Mouse (Mus musculus): ENCODE measurements around the gene Rho. TPM values are rescaled to one million over a fixed set of nuclear protein-coding genes. Genes with fewer than 3 reads are reported as not detected.
A peak's percentile ranks its signal among the peaks of the same experiment; 100 is the strongest.

Rho gene
- polyA plus RNA-seq, 1 experiment from 2014 or later: not detected

- ATAC-seq (ENCODE audit: low read depth) (peak; percentile 29; the same call in 1 of the 2 replicates), DNase-seq (no peak)
- Histone ChIP-seq H3K4me3 (replicated peaks) (no peak overlapping the region), H3K27me3 (no peaks in the 10 kb centered on the region), H3K4me1 (replicated peaks) (peaks cover 23% of the 10 kb centered on the region), H3K36me3 (no peaks in the 10 kb centered on the region), H3K4me2 (no peak overlapping the region), H3K9me3 (replicated peaks) (no peaks in the 10 kb centered on the region), H3K9ac (no peak overlapping the region), H3K27ac (no peak overlapping the region)
- 42% methylated on average over 1 of the region's 1 CpGs for WGBS (ENCODE audit: insufficient replicate concordance)
Observed at GRCm38 (mm10) chr6:115938798-115939197, 7.2 kb downstream of the Rho start.

DNA sequence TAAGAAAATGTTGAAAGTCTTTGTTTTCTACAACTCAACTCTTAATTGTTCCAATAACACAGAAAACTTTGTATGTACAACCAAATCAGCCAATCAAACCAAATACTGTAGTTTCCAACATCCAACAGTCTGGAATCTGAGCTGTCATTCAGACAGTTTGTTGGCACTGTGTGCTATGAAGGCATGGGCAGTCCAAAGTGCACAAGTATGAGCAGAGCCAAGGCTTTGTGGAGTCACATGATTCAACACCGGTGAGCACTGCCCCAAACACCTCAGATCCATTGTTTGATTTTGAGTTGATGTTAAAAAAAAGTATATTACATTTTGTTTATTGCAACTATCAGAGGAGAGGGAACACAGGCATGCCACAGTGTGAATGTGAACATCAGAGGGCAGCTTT lies 9.1 kb downstream of the Rho start:
- no peak for DNase-seq
- no peaks in the 10 kb centered on the region for H3K36me3 ChIP-seq
- H3K4me3 ChIP-seq (replicated peaks): no peak overlapping the region
- no peaks in the 10 kb centered on the region for H3K9me3 ChIP-seq (replicated peaks)
- H3K4me1 ChIP-seq (replicated peaks): peaks cover 26% of the 10 kb centered on the region
- no peak overlapping the region for H3K27ac ChIP-seq
- WGBS (ENCODE audit: insufficient replicate concordance): 67% methylated on average over 1 of the region's 1 CpGs
- ATAC-seq (ENCODE audit: low read depth): no peak
- no peaks in the 10 kb centered on the region for H3K27me3 ChIP-seq
- H3K4me2 ChIP-seq: no peak overlapping the region
- H3K9ac ChIP-seq: no peak overlapping the region

GRCm38 (mm10) chr6:115941128-115941527 lies 9.6 kb downstream of the Rho start:
- H3K27ac ChIP-seq: no peak overlapping the region
- no peaks in the 10 kb centered on the region for H3K27me3 ChIP-seq
- DNase-seq (peak; percentile 32), ATAC-seq (ENCODE audit: low read depth) (no peak)
- H3K4me2 ChIP-seq: no peak overlapping the region
- WGBS (ENCODE audit: insufficient replicate concordance): 9% methylated on average over 9 of the region's 12 CpGs
- H3K9me3 ChIP-seq (replicated peaks): no peaks in the 10 kb centered on the region
- H3K9ac ChIP-seq: no peak overlapping the region
- H3K4me3 ChIP-seq (replicated peaks): no peak overlapping the region
- H3K36me3 ChIP-seq: no peaks in the 10 kb centered on the region
- H3K4me1 ChIP-seq (replicated peaks): peaks cover 32% of the 10 kb centered on the region

DNA sequence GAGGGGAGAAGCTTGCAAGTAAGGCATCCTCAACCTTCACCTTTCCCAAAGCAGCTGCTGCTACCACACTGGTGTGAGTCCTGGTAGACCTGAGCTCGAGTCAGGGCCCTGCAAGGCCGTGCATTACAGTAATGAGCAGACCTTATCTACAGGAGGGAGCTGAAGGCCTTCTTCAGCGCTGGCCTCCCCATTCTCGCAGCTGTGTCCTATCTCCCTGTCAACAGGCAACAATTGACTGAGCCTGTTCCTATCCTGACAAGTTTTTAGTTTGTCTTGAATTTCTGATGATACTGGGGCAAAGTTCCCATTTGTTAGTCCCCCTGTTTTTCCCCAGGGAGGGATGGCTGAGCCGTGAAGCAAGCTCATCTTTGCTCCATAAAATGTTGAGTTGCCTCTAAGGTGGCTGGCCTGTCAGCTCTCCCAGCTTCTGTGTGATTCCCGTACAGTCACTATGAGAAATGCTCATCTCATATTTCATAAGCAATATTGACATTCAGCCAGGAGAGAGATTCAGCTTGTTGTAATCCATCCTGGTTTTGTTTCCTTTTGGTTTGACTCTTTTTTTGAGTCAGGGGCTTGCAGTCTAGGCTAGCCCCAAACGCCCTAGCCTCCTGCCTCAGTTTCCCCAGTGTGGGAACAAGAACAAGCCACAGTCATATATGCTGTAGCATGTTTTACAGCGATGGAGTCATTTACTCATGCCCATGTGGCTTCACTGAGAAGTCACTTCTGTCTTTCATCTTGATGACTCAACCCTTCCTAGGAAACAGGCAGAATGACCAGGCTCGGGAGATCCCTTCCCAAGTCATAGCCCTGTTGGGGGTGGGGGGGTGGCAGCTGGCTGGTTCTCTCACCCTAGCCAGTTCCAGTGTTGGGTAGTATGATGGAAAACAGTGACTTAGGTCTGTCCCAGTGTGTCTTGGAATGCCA lies 12.2 kb downstream of the Rho start:
- Histone ChIP-seq H3K27me3 (no peaks in the 10 kb centered on the region), H3K9me3 (replicated peaks) (no peaks in the 10 kb centered on the region), H3K27ac (no peak overlapping the region), H3K4me3 (replicated peaks) (no peak overlapping the region), H3K9ac (no peak overlapping the region), H3K36me3 (no peaks in the 10 kb centered on the region), H3K4me1 (replicated peaks) (peaks cover 39% of the 10 kb centered on the region), H3K4me2 (no peak overlapping the region)
- ATAC-seq (ENCODE audit: low read depth) (no peak), DNase-seq (peak; percentile 23)
- whole genome bisulfite sequencing (ENCODE audit: insufficient replicate concordance): 34% methylated on average over 9 of the region's 9 CpGs

GRCm38 (mm10) chr6:115944638-115945037 lies 13.1 kb downstream of the Rho start, which contains the start of gene H1foo:
TSS of gene H1foo (plus strand) at chr6:115944938.
- DNase-seq (no peak), ATAC-seq (ENCODE audit: low read depth) (no peak)
- Histone ChIP-seq H3K36me3 (no peaks in the 10 kb centered on the region), H3K4me1 (replicated peaks) (peaks cover 39% of the 10 kb centered on the region), H3K4me2 (no peak within 1 kb of the TSS), H3K4me3 (replicated peaks) (no peak within 1 kb of the TSS), H3K9me3 (replicated peaks) (no peaks in the 10 kb centered on the region), H3K27ac (no peak within 1 kb of the TSS), H3K9ac (no peak within 1 kb of the TSS), H3K27me3 (no peaks in the 10 kb centered on the region)
- 52% methylated on average over 5 of the region's 5 CpGs for WGBS (ENCODE audit: insufficient replicate concordance)

DNA sequence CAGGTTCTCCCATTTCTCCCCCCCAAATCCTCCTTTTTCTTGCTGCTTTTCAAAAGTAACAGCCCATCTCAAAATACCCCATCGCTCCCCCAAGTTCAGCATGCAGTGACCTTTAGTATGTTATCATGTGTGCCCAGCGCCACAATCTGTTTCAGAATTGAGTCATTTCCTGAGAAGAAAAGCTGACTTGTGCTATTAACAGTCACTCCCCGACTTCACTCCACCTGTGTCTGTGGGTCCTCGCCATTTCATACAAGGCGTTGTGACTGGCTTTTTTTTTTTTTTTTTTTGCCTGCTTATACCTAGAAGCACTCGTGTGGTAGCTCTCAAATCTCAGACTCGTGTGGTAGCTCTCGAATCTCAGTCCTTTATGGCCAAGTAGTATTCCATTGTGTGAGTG lies 14.1 kb downstream of the Rho start:
- ATAC-seq (ENCODE audit: low read depth): no peak
- Histone ChIP-seq H3K9ac (no peak overlapping the region), H3K4me1 (replicated peaks) (peaks cover 36% of the 10 kb centered on the region), H3K4me2 (no peak overlapping the region), H3K27ac (no peak overlapping the region), H3K4me3 (replicated peaks) (no peak overlapping the region), H3K36me3 (no peaks in the 10 kb centered on the region), H3K9me3 (replicated peaks) (no peaks in the 10 kb centered on the region), H3K27me3 (no peaks in the 10 kb centered on the region)
- DNase-seq: no peak
- 38% methylated on average over 8 of the region's 8 CpGs for WGBS (ENCODE audit: insufficient replicate concordance)

GRCm38 (mm10) chr6:115946389-115946788 lies 14.8 kb downstream of the Rho start:
- Histone ChIP-seq H3K9me3 (replicated peaks) (no peaks in the 10 kb centered on the region), H3K4me3 (replicated peaks) (no peak overlapping the region), H3K4me1 (replicated peaks) (peaks cover 29% of the 10 kb centered on the region), H3K4me2 (no peak overlapping the region), H3K36me3 (no peaks in the 10 kb centered on the region), H3K9ac (no peak overlapping the region), H3K27me3 (no peaks in the 10 kb centered on the region), H3K27ac (no peak overlapping the region)
- no peak for DNase-seq
- WGBS (ENCODE audit: insufficient replicate concordance): 33% methylated on average over 6 of the region's 6 CpGs
- no peak for ATAC-seq (ENCODE audit: low read depth)

DNA sequence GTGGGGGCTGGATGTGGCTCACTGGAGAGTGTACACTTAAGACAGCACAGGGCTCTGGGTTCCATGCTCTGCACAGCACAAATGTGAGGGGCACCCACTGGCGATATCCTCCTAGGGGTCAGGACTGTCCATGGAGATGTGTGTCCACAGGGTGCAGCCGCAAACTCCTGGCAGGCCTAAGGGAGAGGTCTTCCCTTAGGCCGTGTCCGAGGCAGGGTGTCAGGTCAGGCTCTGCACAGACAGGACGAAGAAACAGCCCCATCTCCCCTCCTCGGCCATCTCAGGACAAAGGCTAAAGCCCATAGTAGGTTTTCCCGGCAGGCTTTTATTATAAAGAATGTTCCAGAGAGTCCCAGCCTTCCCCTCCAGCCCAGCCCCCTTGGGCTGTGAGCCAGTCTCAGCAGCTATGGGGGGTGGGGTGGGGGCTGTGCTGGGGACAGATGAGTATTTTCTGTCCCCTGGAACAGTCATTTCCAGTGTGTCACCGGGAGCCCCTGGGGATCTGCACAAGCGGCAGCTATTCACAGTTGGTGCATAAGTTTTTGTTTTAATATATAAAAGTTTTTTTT lies 23.0 kb downstream of the Rho start:
- ATAC-seq (ENCODE audit: low read depth) (no peak), DNase-seq (no peak)
- H3K36me3 ChIP-seq: no peaks in the 10 kb centered on the region
- H3K27ac ChIP-seq: no peak overlapping the region
- H3K4me2 ChIP-seq: no peak overlapping the region
- no peak overlapping the region for H3K4me3 ChIP-seq (replicated peaks)
- 74% methylated on average over 9 of the region's 9 CpGs for WGBS (ENCODE audit: insufficient replicate concordance)
- H3K27me3 ChIP-seq: no peaks in the 10 kb centered on the region
- no peak overlapping the region for H3K9ac ChIP-seq
- peaks cover 3% of the 10 kb centered on the region; the same call in 1 of the 2 replicates for H3K4me1 ChIP-seq (replicated peaks)
- no peaks in the 10 kb centered on the region for H3K9me3 ChIP-seq (replicated peaks)

GRCm38 (mm10) chr6:115955169-115955568 lies 23.6 kb downstream of the Rho start:
- Histone ChIP-seq H3K4me1 (replicated peaks) (peaks cover 3% of the 10 kb centered on the region; the same call in 1 of the 2 replicates), H3K4me2 (no peak overlapping the region), H3K27ac (no peak overlapping the region), H3K4me3 (replicated peaks) (no peak overlapping the region), H3K27me3 (no peaks in the 10 kb centered on the region), H3K9me3 (replicated peaks) (no peaks in the 10 kb centered on the region), H3K36me3 (no peaks in the 10 kb centered on the region), H3K9ac (no peak overlapping the region)
- ATAC-seq (ENCODE audit: low read depth) (no peak), DNase-seq (no peak)
- WGBS (ENCODE audit: insufficient replicate concordance): 70% methylated on average over 4 of the region's 4 CpGs

DNA sequence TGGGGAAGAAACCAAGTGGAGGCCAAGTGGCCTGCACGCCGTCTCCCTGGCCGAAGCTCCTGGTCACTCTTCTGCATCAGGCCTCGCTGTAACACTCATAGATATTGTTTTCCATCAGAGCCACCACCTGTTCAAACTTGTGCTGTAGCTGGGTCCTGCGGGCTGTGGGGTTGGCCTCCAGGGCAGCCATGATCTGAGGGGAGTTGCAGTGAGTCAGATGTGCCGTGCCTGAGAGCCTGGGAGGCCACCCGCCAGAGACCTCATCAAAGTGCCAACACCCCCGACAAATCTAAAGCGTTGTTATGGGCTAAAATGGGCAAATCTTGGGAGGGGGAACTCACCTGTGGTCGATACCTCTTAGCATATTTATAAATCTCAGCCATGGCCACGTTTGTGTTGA lies 24.1 kb downstream of the Rho start:
- Histone ChIP-seq H3K4me1 (replicated peaks) (peaks cover 3% of the 10 kb centered on the region; the same call in 1 of the 2 replicates), H3K27me3 (no peaks in the 10 kb centered on the region), H3K27ac (no peak overlapping the region), H3K4me3 (replicated peaks) (no peak overlapping the region), H3K4me2 (no peak overlapping the region), H3K36me3 (no peaks in the 10 kb centered on the region), H3K9me3 (replicated peaks) (no peaks in the 10 kb centered on the region), H3K9ac (no peak overlapping the region)
- ATAC-seq (ENCODE audit: low read depth) (no peak), DNase-seq (no peak)
- 73% methylated on average over 11 of the region's 11 CpGs for WGBS (ENCODE audit: insufficient replicate concordance)

- H3K4me1 ChIP-seq (replicated peaks): peaks cover 3% of the 10 kb centered on the region; the same call in 1 of the 2 replicates
Observed at GRCm38 (mm10) chr6:115956418-115956921, 24.9 kb downstream of the Rho start.

More at GRCm38 (mm10) chr6:115956418-115956921, 24.9 kb downstream of the Rho start:
- H3K9ac ChIP-seq: no peak overlapping the region
- no peak overlapping the region for H3K27ac ChIP-seq
- H3K27me3 ChIP-seq: no peaks in the 10 kb centered on the region
- WGBS (ENCODE audit: insufficient replicate concordance): 83% methylated on average over 13 of the region's 13 CpGs
- no peaks in the 10 kb centered on the region for H3K9me3 ChIP-seq (replicated peaks)
- H3K36me3 ChIP-seq: no peaks in the 10 kb centered on the region
- no peak for DNase-seq
- ATAC-seq (ENCODE audit: low read depth): no peak
- no peak overlapping the region for H3K4me3 ChIP-seq (replicated peaks)
- H3K4me2 ChIP-seq: no peak overlapping the region

All from liver, embryonic 13.5 days (tissue).